Mouse (Mus musculus): Measurements from ENCODE around the gene Olfr1414. TPM values are rescaled to one million over a fixed set of nuclear protein-coding genes. Genes with fewer than 3 reads are reported as not detected.

Gene Olfr1414
- polyA plus RNA-seq, 1 experiment from 2014 or later = not detected

- DNase-seq (ENCODE audit: low spot score) (no peak), ATAC-seq (replicated peaks; ENCODE audit: low FRiP score, low TSS enrichment, low read depth) (no peak)
- WGBS = 90% methylated on average over 2 of the region's 2 CpGs
- Histone ChIP-seq H3K9ac (ENCODE audit: low read length) (no peak within 1 kb of the TSS), H3K27ac (ENCODE audit: low read depth) (no peak within 1 kb of the TSS), H3K9me3 (ENCODE audit: control insufficient read depth, low read length) (no peaks in the 10 kb centered on the region), H3K4me3 (ENCODE audit: low read depth, low read length) (no peak within 1 kb of the TSS), H3K4me2 (ENCODE audit: low read length) (no peak within 1 kb of the TSS), H3K27me3 (replicated peaks; ENCODE audit: control insufficient read depth, insufficient read depth, low read length) (no peaks in the 10 kb centered on the region), H3K4me1 (replicated peaks; ENCODE audit: control insufficient read depth, insufficient read depth, low read length) (no peaks in the 10 kb centered on the region), H3K36me3 (ENCODE audit: control insufficient read depth, insufficient read depth, low read length) (no peaks in the 10 kb centered on the region)
Measured at GRCm38 (mm10) chr1:92496001-92496400, 22.5 kb downstream of the Olfr1414 start, which contains the start of gene Olfr1415. Gene Olfr1415 (minus strand): TSS chr1:92496101.

- no peak within 1 kb of the TSS for H3K4me3 ChIP-seq (ENCODE audit: low read depth, low read length)
Measured at GRCm38 (mm10) chr1:92485013-92485412, 33.4 kb downstream of the Olfr1414 start, which contains the start of gene Olfr1416. Gene Olfr1416 (minus strand): TSS chr1:92485113.

GRCm38 (mm10) chr1:92474066-92474578 lies 44.3 kb downstream of the Olfr1414 start:
- H3K27ac ChIP-seq (ENCODE audit: low read depth) = 0 out of 2 replicates have a peak overlapping the region, but pooled peaks have one; percentile 38
- peaks cover 18% of the 10 kb centered on the region for H3K36me3 ChIP-seq (ENCODE audit: control insufficient read depth, insufficient read depth, low read length)
- H3K27me3 ChIP-seq (replicated peaks; ENCODE audit: control insufficient read depth, insufficient read depth, low read length) = no peaks in the 10 kb centered on the region
- H3K4me2 ChIP-seq (ENCODE audit: low read length) = peak overlapping the region; percentile 75
- no peaks in the 10 kb centered on the region for H3K9me3 ChIP-seq (ENCODE audit: control insufficient read depth, low read length)
- WGBS = 3% methylated on average over 10 of the region's 10 CpGs
- DNase-seq (ENCODE audit: low spot score) (no peak), ATAC-seq (replicated peaks; ENCODE audit: low FRiP score, low TSS enrichment, low read depth) (peak; percentile 64)
- peak overlapping the region; percentile 90 for H3K4me3 ChIP-seq (ENCODE audit: low read depth, low read length)
- H3K9ac ChIP-seq (ENCODE audit: low read length) = peak overlapping the region; percentile 98
- peaks cover 12% of the 10 kb centered on the region for H3K4me1 ChIP-seq (replicated peaks; ENCODE audit: control insufficient read depth, insufficient read depth, low read length)

More at GRCm38 (mm10) chr1:92485013-92485412, 33.4 kb downstream of the Olfr1414 start, which contains the start of gene Olfr1416:
- Histone ChIP-seq H3K9me3 (ENCODE audit: control insufficient read depth, low read length) (0 out of 2 replicates have a peak, but pooled peaks cover 6% of the 10 kb centered on the region), H3K27ac (ENCODE audit: low read depth) (no peak within 1 kb of the TSS), H3K4me2 (ENCODE audit: low read length) (no peak within 1 kb of the TSS), H3K27me3 (replicated peaks; ENCODE audit: control insufficient read depth, insufficient read depth, low read length) (0 out of 2 replicates have a peak, but pooled peaks cover 2% of the 10 kb centered on the region), H3K36me3 (ENCODE audit: control insufficient read depth, insufficient read depth, low read length) (no peaks in the 10 kb centered on the region), H3K4me1 (replicated peaks; ENCODE audit: control insufficient read depth, insufficient read depth, low read length) (no peaks in the 10 kb centered on the region), H3K9ac (ENCODE audit: low read length) (no peak within 1 kb of the TSS)
- DNase-seq (ENCODE audit: low spot score) (no peak), ATAC-seq (replicated peaks; ENCODE audit: low FRiP score, low TSS enrichment, low read depth) (no peak)

- Histone ChIP-seq H3K4me2 (ENCODE audit: low read length) (peak within 1 kb of the TSS; percentile 75), H3K27ac (ENCODE audit: low read depth) (peak within 1 kb of the TSS; percentile 70), H3K9me3 (ENCODE audit: control insufficient read depth, low read length) (no peaks in the 10 kb centered on the region), H3K27me3 (replicated peaks; ENCODE audit: control insufficient read depth, insufficient read depth, low read length) (no peaks in the 10 kb centered on the region), H3K4me1 (replicated peaks; ENCODE audit: control insufficient read depth, insufficient read depth, low read length) (peaks cover 12% of the 10 kb centered on the region), H3K36me3 (ENCODE audit: control insufficient read depth, insufficient read depth, low read length) (peaks cover 25% of the 10 kb centered on the region), H3K9ac (ENCODE audit: low read length) (peak within 1 kb of the TSS; percentile 98), H3K4me3 (ENCODE audit: low read depth, low read length) (peak within 1 kb of the TSS; percentile 90)
- WGBS = under 1% methylated on average over 67 of the region's 67 CpGs
- DNase-seq (ENCODE audit: low spot score) (peak; percentile 100), ATAC-seq (replicated peaks; ENCODE audit: low FRiP score, low TSS enrichment, low read depth) (peak; percentile 95)
Measured at GRCm38 (mm10) chr1:92473165-92474041, 45.1 kb downstream of the Olfr1414 start, which contains the start of gene Ndufa10. Gene Ndufa10 (minus strand): TSS chr1:92473860.

GRCm38 (mm10) chr1:92468891-92469290 lies 49.6 kb downstream of the Olfr1414 start:
- H3K27ac ChIP-seq (ENCODE audit: low read depth) = no peak overlapping the region
- no peak for DNase-seq (ENCODE audit: low spot score)
- no peak for ATAC-seq (replicated peaks; ENCODE audit: low FRiP score, low TSS enrichment, low read depth)
- 76% methylated on average over 4 of the region's 4 CpGs for WGBS
- no peaks in the 10 kb centered on the region for H3K27me3 ChIP-seq (replicated peaks; ENCODE audit: control insufficient read depth, insufficient read depth, low read length)
- peaks cover 70% of the 10 kb centered on the region for H3K36me3 ChIP-seq (ENCODE audit: control insufficient read depth, insufficient read depth, low read length)
- H3K9ac ChIP-seq (ENCODE audit: low read length) = no peak overlapping the region
- no peak overlapping the region for H3K4me3 ChIP-seq (ENCODE audit: low read depth, low read length)
- H3K4me1 ChIP-seq (replicated peaks; ENCODE audit: control insufficient read depth, insufficient read depth, low read length) = peaks cover 9% of the 10 kb centered on the region
- H3K9me3 ChIP-seq (ENCODE audit: control insufficient read depth, low read length) = no peaks in the 10 kb centered on the region
- no peak overlapping the region for H3K4me2 ChIP-seq (ENCODE audit: low read length)

- DNase-seq (ENCODE audit: low spot score) (no peak), ATAC-seq (replicated peaks; ENCODE audit: low FRiP score, low TSS enrichment, low read depth) (no peak)
- Histone ChIP-seq H3K9me3 (ENCODE audit: control insufficient read depth, low read length) (no peaks in the 10 kb centered on the region), H3K4me2 (ENCODE audit: low read length) (no peak overlapping the region), H3K4me3 (ENCODE audit: low read depth, low read length) (no peak overlapping the region), H3K27me3 (replicated peaks; ENCODE audit: control insufficient read depth, insufficient read depth, low read length) (no peaks in the 10 kb centered on the region), H3K36me3 (ENCODE audit: control insufficient read depth, insufficient read depth, low read length) (peaks cover 91% of the 10 kb centered on the region), H3K4me1 (replicated peaks; ENCODE audit: control insufficient read depth, insufficient read depth, low read length) (no peaks in the 10 kb centered on the region), H3K27ac (ENCODE audit: low read depth) (no peak overlapping the region), H3K9ac (ENCODE audit: low read length) (no peak overlapping the region)
- WGBS = 93% methylated on average over 6 of the region's 6 CpGs
Measured at GRCm38 (mm10) chr1:92458416-92458815, 60.0 kb downstream of the Olfr1414 start.

GRCm38 (mm10) chr1:92457758-92458157 lies 60.7 kb downstream of the Olfr1414 start:
- Histone ChIP-seq H3K4me2 (ENCODE audit: low read length) (no peak overlapping the region), H3K4me3 (ENCODE audit: low read depth, low read length) (no peak overlapping the region), H3K27ac (ENCODE audit: low read depth) (no peak overlapping the region), H3K9ac (ENCODE audit: low read length) (no peak overlapping the region), H3K4me1 (replicated peaks; ENCODE audit: control insufficient read depth, insufficient read depth, low read length) (no peaks in the 10 kb centered on the region), H3K27me3 (replicated peaks; ENCODE audit: control insufficient read depth, insufficient read depth, low read length) (no peaks in the 10 kb centered on the region), H3K9me3 (ENCODE audit: control insufficient read depth, low read length) (no peaks in the 10 kb centered on the region), H3K36me3 (ENCODE audit: control insufficient read depth, insufficient read depth, low read length) (peaks cover 91% of the 10 kb centered on the region)
- ATAC-seq (replicated peaks; ENCODE audit: low FRiP score, low TSS enrichment, low read depth) (no peak), DNase-seq (ENCODE audit: low spot score) (no peak)

Data from intestine, embryonic 14.5 days (tissue).